Mouse (Mus musculus) MEL (cell line): Measurements from ENCODE around the gene Babam2.

Experiments
- CTCF ChIP-seq, 3 experiments: IDR thresholded peaks in 2 of 3; conservative IDR thresholded peaks in 1 of 3; 2 replicates each; pipeline ENCODE4 v1.5.1; 2011 to 2012; ENCODE audit warnings: low read length in 3 of 3, low read depth in 2 of 3, mild to moderate bottlenecking in 2 of 3, improper control_type of control experiment in 1 of 3, inconsistent platforms in 1 of 3, mixed read lengths in 1 of 3, moderate library complexity in 1 of 3; ENCODE audit not compliant: control insufficient read depth in 1 of 3, insufficient read depth in 1 of 3, poor library complexity in 1 of 3, severe bottlenecking in 1 of 3
- HCFC1 ChIP-seq: IDR thresholded peaks from 2 replicates; pipeline ENCODE4 v1.6.1; 2012; ENCODE audit warnings: low read depth, mild to moderate bottlenecking, inconsistent platforms, low read length, improper control_type of control experiment, moderate library complexity
- JUND ChIP-seq: IDR thresholded peaks from 2 replicates; pipeline ENCODE4 v1.6.1; 2011; ENCODE audit warnings: low read depth, mild to moderate bottlenecking, improper control_type of control experiment, low read length
- MAZ ChIP-seq: IDR thresholded peaks from 2 replicates; pipeline ENCODE4 v1.6.1; 2012; ENCODE audit warnings: low read depth, mild to moderate bottlenecking, inconsistent platforms, low read length, improper control_type of control experiment
- MEF2A ChIP-seq: IDR thresholded peaks from 2 replicates; pipeline ENCODE4 v1.6.1; 2014; ENCODE audit warnings: low read depth, mild to moderate bottlenecking, inconsistent platforms, low read length, improper control_type of control experiment; ENCODE audit not compliant: poor library complexity, insufficient replicate concordance, severe bottlenecking; ENCODE audit errors: extremely low read depth
- MXI1 ChIP-seq: IDR thresholded peaks from 2 replicates; pipeline ENCODE4 v1.6.1; 2011; ENCODE audit warnings: mild to moderate bottlenecking, low read depth, low read length, improper control_type of control experiment
- MYC ChIP-seq: IDR thresholded peaks from 2 replicates; pipeline ENCODE4 v1.6.1; 2011; ENCODE audit warnings: low read depth, mild to moderate bottlenecking, low read length, improper control_type of control experiment, moderate library complexity
- POLR2A ChIP-seq, 2 experiments: IDR thresholded peaks; 2 replicates each; pipeline ENCODE4 v1.6.1; 2011 to 2012; ENCODE audit warnings: low read length in 2 of 2, mild to moderate bottlenecking in 2 of 2, control low read depth in 1 of 2, improper control_type of control experiment in 1 of 2, low read depth in 1 of 2, moderate library complexity in 1 of 2; ENCODE audit not compliant: control insufficient read depth in 1 of 2, insufficient read depth in 1 of 2, poor library complexity in 1 of 2
- TAL1 ChIP-seq: IDR thresholded peaks from 2 replicates; pipeline ENCODE4 v1.6.1; 2012; ENCODE audit warnings: mild to moderate bottlenecking, inconsistent platforms, low read length, moderate library complexity, mixed read lengths
- UBTF ChIP-seq: IDR thresholded peaks from 2 replicates; pipeline ENCODE4 v1.6.1; 2012; ENCODE audit warnings: low read depth, mild to moderate bottlenecking, inconsistent platforms, low read length, improper control_type of control experiment, moderate library complexity, borderline replicate concordance; ENCODE audit not compliant: insufficient read depth
- USF1 ChIP-seq: IDR thresholded peaks from 2 replicates; pipeline ENCODE4 v1.6.1; 2014; ENCODE audit warnings: low read depth, mild to moderate bottlenecking, inconsistent platforms, low read length, improper control_type of control experiment, moderate library complexity

- TF ChIP-seq CTCF (IDR thresholded peaks at IDR 0.05 in 2 of 3, conservative IDR thresholded peaks at IDR 0.05 in 1 of 3; ENCODE audit: control insufficient read depth in 1 of 3, insufficient read depth in 1 of 3, low read depth in 2 of 3, low read length in 3 of 3, poor library complexity in 1 of 3, severe bottlenecking in 1 of 3), result no peak
- no peak for TF ChIP-seq HCFC1
- no peak for TF ChIP-seq POLR2A (IDR thresholded peaks at IDR 0.05; ENCODE audit: control insufficient read depth in 1 of 2, insufficient read depth in 1 of 2, low read depth in 1 of 2, low read length in 2 of 2, poor library complexity in 1 of 2)
- TF ChIP-seq JUND, result no peak
- no peak for TF ChIP-seq MAZ
- TF ChIP-seq MXI1, result no peak
- TF ChIP-seq UBTF, result no peak
- TF ChIP-seq MEF2A, result no peak
- no peak for TF ChIP-seq TAL1
- TF ChIP-seq MYC, result no peak
- no peak for TF ChIP-seq USF1
These were observed 226.6 kb downstream of the Babam2 start for GRCm38 (mm10) chr5:31924075-31924474.
